Mouse (Mus musculus) pancreas, adult 10 weeks (tissue): ENCODE measurements around the gene Cdk1. TPM values are rescaled to one million over a fixed set of nuclear protein-coding genes. Genes with fewer than 3 reads are reported as not detected.

Experiments used
- polyA plus RNA-seq: library from polyadenylated mRNA; stranded (reverse); fragments of 350-450 nt; fragmentation: Illumina TruSeq; extraction: RNeasy Lipid Tissue Mini Kit (QIAGEN cat#74804); gene quantifications from one replicate; pipeline ENCODE4 v1.2.3, GENCODE M21; 2015; ENCODE audit warnings: low read depth, low replicate concordance; ENCODE audit not compliant: insufficient read depth

Gene Cdk1
- 2.4 TPM for polyA plus RNA-seq

GRCm38 (mm10) chr10:69352212-69353085 lies at the start of gene Cdk1:
Gene Cdk1, minus strand, starts transcription at chr10:69352938.

DNA sequence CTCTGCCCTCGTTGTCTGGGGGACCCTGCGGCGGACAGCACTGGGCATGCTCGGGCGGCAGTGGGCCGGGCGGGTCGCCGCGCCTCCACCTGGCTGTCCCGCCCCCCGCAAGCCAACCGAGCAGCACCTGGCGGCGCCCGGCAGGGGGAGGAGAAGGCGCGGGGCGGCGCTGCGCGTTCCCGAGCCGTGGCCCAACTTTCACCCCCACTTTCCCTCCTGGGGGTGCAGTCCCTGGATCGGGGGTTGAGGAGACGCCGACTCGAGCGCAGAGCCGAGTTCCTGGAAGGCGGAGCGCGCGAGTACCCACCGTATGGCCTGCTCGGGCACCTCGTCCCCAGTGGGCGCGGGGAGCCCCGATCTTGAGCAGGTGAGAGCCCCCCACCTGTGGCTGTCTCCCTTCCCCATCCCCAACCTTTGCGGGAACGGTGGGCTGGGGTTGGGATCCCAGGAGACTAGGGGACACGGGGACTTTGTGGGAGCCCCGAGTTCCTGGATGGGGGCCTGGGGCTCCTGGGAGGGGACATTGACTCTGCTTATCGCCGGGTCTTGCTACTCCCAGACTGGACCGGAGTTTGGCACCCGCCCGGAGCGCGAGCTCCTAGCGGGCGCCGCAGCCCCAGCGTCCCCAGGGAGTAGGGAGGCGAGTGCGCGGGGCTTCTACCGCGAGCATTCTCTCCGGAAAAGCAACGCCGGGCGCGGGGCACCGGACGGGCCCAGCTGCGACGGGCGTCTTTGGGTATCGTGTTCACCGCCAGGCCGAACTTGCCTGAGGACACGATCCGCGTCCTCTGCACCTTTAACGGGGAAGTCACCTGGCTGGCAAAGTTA lies 46.2 kb upstream of the Cdk1 start, which contains the start of gene Ank3:
TSS of gene Ank3 (plus strand) at position 11 of the 828 bp plus-strand sequence.

Other genes starting within 250 kb of the Cdk1 start
- 9.6 TPM for gene Rhobtb1, start 201.5 kb downstream of the Cdk1 start, polyA plus RNA-seq
- 0.35 TPM for gene A930033H14Rik, start 139.8 kb downstream of the Cdk1 start, polyA plus RNA-seq
- gene Ank3, start 45.8 kb upstream of the Cdk1 start, polyA plus RNA-seq, result 6.6 TPM